Mouse (Mus musculus): ENCODE measurements around the gene Gm20388.
"Not testable (repeated sequence)": the region's sequence is repeated elsewhere in the genome, so short reads cannot be mapped to it uniquely, and the experiment has no call there.

Gm20388 gene

GRCm38 (mm10) chr8:122550995-122551264 is 2640.3 kb downstream of the Gm20388 start:
- in situ Hi-C loops (cut with MboI), result no loop called here

GRCm38 (mm10) chr8:122551265-122552051 is 2640.8 kb downstream of the Gm20388 start, which contains the start of gene Piezo1:
Gene Piezo1 (minus strand): TSS chr8:122551329.
- in situ Hi-C loops (cut with MboI), result no loop called here

GRCm38 (mm10) chr8:122554786-122555185 is 2644.1 kb downstream of the Gm20388 start:
- in situ Hi-C loops (cut with MboI), result no loop called here

GRCm38 (mm10) chr8:122556030-122557009 is 2645.7 kb downstream of the Gm20388 start:
- in situ Hi-C loops (cut with MboI), result no loop called here

- in situ Hi-C loops (cut with MboI), result no loop called here
Measured at GRCm38 (mm10) chr8:122557248-122558038, 2646.8 kb downstream of the Gm20388 start.

- in situ Hi-C loops (cut with MboI), result no loop called here
Measured at GRCm38 (mm10) chr8:122558671-122559349, 2648.2 kb downstream of the Gm20388 start.

- in situ Hi-C loops (cut with MboI), result no loop called here
Measured at GRCm38 (mm10) chr8:122561199-122561598, 2650.6 kb downstream of the Gm20388 start.

GRCm38 (mm10) chr8:122564363-122565352 is 2654.0 kb downstream of the Gm20388 start:
- in situ Hi-C loops (cut with MboI), result no loop called here

GRCm38 (mm10) chr8:122566766-122567165 is 2656.1 kb downstream of the Gm20388 start:
- in situ Hi-C loops (cut with MboI), result no loop called here

GRCm38 (mm10) chr8:122567361-122568108 is 2656.9 kb downstream of the Gm20388 start, which contains the start of gene Cdt1:
Gene Cdt1 (plus strand): TSS chr8:122568015.
- in situ Hi-C loops (cut with MboI), result no loop called here

- in situ Hi-C loops (cut with MboI), result no loop called here
Measured at GRCm38 (mm10) chr8:122568109-122568504, 2657.5 kb downstream of the Gm20388 start.

- in situ Hi-C loops (cut with MboI), result no loop called here
Measured at GRCm38 (mm10) chr8:122568881-122569309, 2658.3 kb downstream of the Gm20388 start.

- in situ Hi-C loops (cut with MboI), result no loop called here
Measured at GRCm38 (mm10) chr8:122569329-122569728, 2658.7 kb downstream of the Gm20388 start.

- in situ Hi-C loops (cut with MboI), result no loop called here
Measured at GRCm38 (mm10) chr8:122569996-122570395, 2659.4 kb downstream of the Gm20388 start.

GRCm38 (mm10) chr8:122571153-122571552 is 2660.5 kb downstream of the Gm20388 start:
- in situ Hi-C loops (cut with MboI), result no loop called here

GRCm38 (mm10) chr8:122571750-122572267 is 2661.2 kb downstream of the Gm20388 start:
- in situ Hi-C loops (cut with MboI), result no loop called here

GRCm38 (mm10) chr8:122572751-122573150 is 2662.1 kb downstream of the Gm20388 start:
- in situ Hi-C loops (cut with MboI), result no loop called here

GRCm38 (mm10) chr8:122573176-122573575 is 2662.5 kb downstream of the Gm20388 start:
- in situ Hi-C loops (cut with MboI), result not testable (repeated sequence)

GRCm38 (mm10) chr8:122573577-122573976 is 2662.9 kb downstream of the Gm20388 start:
- in situ Hi-C loops (cut with MboI), result no loop called here
